25 mouse cellular contexts compared by ENCODE assay signal in genomic region chr1:120354387-120354786, GRCm38 (mm10). TPM values are rescaled to one million over a fixed set of nuclear protein-coding genes. Genes with fewer than 3 reads are reported as not detected.
A peak's percentile ranks its signal among the peaks of the same experiment; 100 is the strongest.
DNase-seq lines count a peak whose midpoint lies in the region; ATAC-seq and TF ChIP-seq lines count a peak whose summit lies in the region.
"Had no signal": no experiment of that assay in that cellular context is flagged by ENCODE, and none has a peak within 500 bp of the region (broad histone marks: within the 10 kb centered on the region; RNA-seq: fewer than 3 reads in every experiment).

No protein-coding gene starts in this region.

- no peaks in the 10 kb centered on the region for H3K36me3 ChIP-seq in stomach, postnatal 0 days (ENCODE audit: control insufficient read depth, insufficient read depth, low read length)
- H3K36me3 ChIP-seq in midbrain, embryonic 11.5 days (ENCODE audit: control insufficient read depth, insufficient read depth, low read length): no peaks in the 10 kb centered on the region
- H3K36me3 ChIP-seq: G1E had no signal

- no peak for ATAC-seq in stomach, postnatal 0 days (ENCODE audit: low FRiP score, low TSS enrichment)
- ATAC-seq in midbrain, embryonic 11.5 days (ENCODE audit: low FRiP score): no peak
- ATAC-seq: activated CD4-positive, CD25-positive, alpha-beta regulatory T cell, adult 4 months; CD4-positive, CD25-positive, alpha-beta regulatory T cell, adult 4 months; Patski had no signal

- H3K4me1 ChIP-seq in stomach, postnatal 0 days (replicated peaks; ENCODE audit: control insufficient read depth, insufficient read depth): no peaks in the 10 kb centered on the region
- no peaks in the 10 kb centered on the region for H3K4me1 ChIP-seq in midbrain, embryonic 11.5 days (ENCODE audit: control insufficient read depth, insufficient read depth, low read length)

- DNase-seq in ES-CJ7 (ENCODE audit: low read depth, low spot score): peak; percentile 47
- peak; percentile 41 for DNase-seq in R1 (ENCODE audit: low read depth, low spot score)
- peak; percentile 57 for DNase-seq in ZHBTc4 (ENCODE audit: low read depth, low spot score)
- DNase-seq in stomach, postnatal 0 days (ENCODE audit: low spot score): no peak
- DNase-seq in lung, postnatal 36 days: no peak
- no peak for DNase-seq in midbrain, embryonic 11.5 days (ENCODE audit: low spot score, missing footprints)
- DNase-seq: adrenal gland, adult 2 months; adrenal gland, adult 8-10 months; adrenal gland, postnatal 10 days; adrenal gland, postnatal 14 days; adrenal gland, postnatal 25 days; adrenal gland, postnatal 36 days; B cell, adult 2 months; cerebellum, adult 11 months; cerebellum, adult 11-12 months; cerebellum, adult 18-20 months; cerebellum, adult 2 months; cerebellum, adult 8-10 months; cerebellum, adult 9-10 months had no signal

- no peak overlapping the region for H3K4me3 ChIP-seq in stomach, postnatal 0 days (ENCODE audit: low read depth, low read length)
- no peak overlapping the region for H3K4me3 ChIP-seq in midbrain, embryonic 11.5 days (ENCODE audit: low read depth, low read length)

- H3K9ac ChIP-seq in stomach, postnatal 0 days (ENCODE audit: low read length): no peak overlapping the region
- H3K9ac ChIP-seq in midbrain, embryonic 11.5 days (ENCODE audit: low read length): no peak overlapping the region

- 36% methylated on average over 2 of the region's 2 CpGs for WGBS in stomach, postnatal 0 days
- 24% methylated on average over 2 of the region's 2 CpGs for WGBS in midbrain, embryonic 11.5 days

- no peak overlapping the region for H3K4me2 ChIP-seq in stomach, postnatal 0 days (replicated peaks; ENCODE audit: low read depth)
- no peak overlapping the region for H3K4me2 ChIP-seq in midbrain, embryonic 11.5 days

- TF ChIP-seq EP300 in stomach, postnatal 0 days (optimal IDR thresholded peaks at IDR 0.05): no peak

- no peaks in the 10 kb centered on the region for H3K27me3 ChIP-seq in stomach, postnatal 0 days (ENCODE audit: control insufficient read depth, insufficient read depth, low read length)
- no peaks in the 10 kb centered on the region for H3K27me3 ChIP-seq in midbrain, embryonic 11.5 days (ENCODE audit: control insufficient read depth, insufficient read depth, low read length)
- H3K27me3 ChIP-seq: CH12.LX had no signal

- no peaks in the 10 kb centered on the region for H3K9me3 ChIP-seq in stomach, postnatal 0 days (ENCODE audit: control insufficient read depth, low read length)
- no peaks in the 10 kb centered on the region for H3K9me3 ChIP-seq in midbrain, embryonic 11.5 days (ENCODE audit: control insufficient read depth, low read length)

- no peak for TF ChIP-seq CTCF in stomach, postnatal 0 days (IDR thresholded peaks at IDR 0.05; ENCODE audit: low read depth)

- no peak overlapping the region for H3K27ac ChIP-seq in stomach, postnatal 0 days (replicated peaks)
- H3K27ac ChIP-seq in midbrain, embryonic 11.5 days (ENCODE audit: low read depth, low read length): no peak overlapping the region

RNA-seq across cellular contexts. Expression of gene C1ql2, which starts 14.0 kb away (rescaled TPM):
- 0.21 and 0.23 TPM in 2 replicates for polyA plus RNA-seq in stomach, postnatal 0 days (2015; fragmentation: Nextera tagmentation; extraction: Ambion mirVana)
- 0.62 and 0.77 TPM in 2 replicates for polyA plus RNA-seq in midbrain, embryonic 11.5 days (2014; fragmentation: Nextera tagmentation; extraction: Ambion mirVana)
- polyA plus RNA-seq: activated CD4-positive, CD25-positive, alpha-beta regulatory T cell, adult 4 months; C2C12; CD4-positive, CD25-positive, alpha-beta regulatory T cell, adult 4 months; G1E; Patski had no signal

Comparison
In these comparisons a context has a peak if more than half of its experiments do, and no peak if none do; other contexts are left out.
1. DNase-seq: peak in ES-CJ7 (single experiment), R1 (single experiment) and ZHBTc4 (single experiment); none in stomach, postnatal 0 days (single experiment), lung, postnatal 36 days (single experiment) and midbrain, embryonic 11.5 days (single experiment).